Mouse (Mus musculus): ENCODE measurements around the gene Cpeb4. TPM values are rescaled to one million over a fixed set of nuclear protein-coding genes. Genes with fewer than 3 reads are reported as not detected.

Gene Cpeb4
- polyA plus RNA-seq, 1 experiment from 2014 or later = 14.8 TPM

- 81% methylated on average over 5 of the region's 5 CpGs for WGBS
- Histone ChIP-seq H3K4me2 (ENCODE audit: low read length) (no peak overlapping the region), H3K36me3 (ENCODE audit: control insufficient read depth, insufficient read depth, low read length) (no peaks in the 10 kb centered on the region), H3K4me1 (ENCODE audit: control insufficient read depth in 2 of 2, insufficient read depth in 2 of 2, low read length in 2 of 2) (peaks cover 8 to 21% of the 10 kb centered on the region in 2 experiments), H3K9ac (ENCODE audit: low read length) (no peak overlapping the region), H3K4me3 (ENCODE audit: control insufficient read depth in 1 of 2, insufficient read depth in 1 of 2, low read depth in 1 of 2, low read length in 2 of 2) (no peak overlapping the region), H3K9me3 (ENCODE audit: control insufficient read depth, low read length) (no peaks in the 10 kb centered on the region), H3K27me3 (ENCODE audit: control insufficient read depth, insufficient read depth, low read length) (no peaks in the 10 kb centered on the region), H3K27ac (replicated peaks in 1 of 2; ENCODE audit: control insufficient read depth in 1 of 2, insufficient read depth in 1 of 2, low read depth in 2 of 2, low read length in 2 of 2) (no peak overlapping the region)
- ATAC-seq (ENCODE audit: insufficient number of reproducible peaks, insufficient read depth, low FRiP score, low read depth) = no peak
Measured at GRCm38 (mm10) chr11:31831451-31831850, 40.6 kb upstream of the Cpeb4 start.

GRCm38 (mm10) chr11:31831983-31832382 lies 40.0 kb upstream of the Cpeb4 start:
- Histone ChIP-seq H3K4me2 (ENCODE audit: low read length) (no peak overlapping the region), H3K36me3 (ENCODE audit: control insufficient read depth, insufficient read depth, low read length) (no peaks in the 10 kb centered on the region), H3K9me3 (ENCODE audit: control insufficient read depth, low read length) (no peaks in the 10 kb centered on the region), H3K27me3 (ENCODE audit: control insufficient read depth, insufficient read depth, low read length) (no peaks in the 10 kb centered on the region), H3K4me1 (ENCODE audit: control insufficient read depth in 2 of 2, insufficient read depth in 2 of 2, low read length in 2 of 2) (peaks cover 8 to 21% of the 10 kb centered on the region in 2 experiments), H3K9ac (ENCODE audit: low read length) (no peak overlapping the region), H3K27ac (replicated peaks in 1 of 2; ENCODE audit: control insufficient read depth in 1 of 2, insufficient read depth in 1 of 2, low read depth in 2 of 2, low read length in 2 of 2) (no peak overlapping the region), H3K4me3 (ENCODE audit: control insufficient read depth in 1 of 2, insufficient read depth in 1 of 2, low read depth in 1 of 2, low read length in 2 of 2) (no peak overlapping the region)
- WGBS = 82% methylated on average over 5 of the region's 5 CpGs
- ATAC-seq (ENCODE audit: insufficient number of reproducible peaks, insufficient read depth, low FRiP score, low read depth) = no peak

DNA sequence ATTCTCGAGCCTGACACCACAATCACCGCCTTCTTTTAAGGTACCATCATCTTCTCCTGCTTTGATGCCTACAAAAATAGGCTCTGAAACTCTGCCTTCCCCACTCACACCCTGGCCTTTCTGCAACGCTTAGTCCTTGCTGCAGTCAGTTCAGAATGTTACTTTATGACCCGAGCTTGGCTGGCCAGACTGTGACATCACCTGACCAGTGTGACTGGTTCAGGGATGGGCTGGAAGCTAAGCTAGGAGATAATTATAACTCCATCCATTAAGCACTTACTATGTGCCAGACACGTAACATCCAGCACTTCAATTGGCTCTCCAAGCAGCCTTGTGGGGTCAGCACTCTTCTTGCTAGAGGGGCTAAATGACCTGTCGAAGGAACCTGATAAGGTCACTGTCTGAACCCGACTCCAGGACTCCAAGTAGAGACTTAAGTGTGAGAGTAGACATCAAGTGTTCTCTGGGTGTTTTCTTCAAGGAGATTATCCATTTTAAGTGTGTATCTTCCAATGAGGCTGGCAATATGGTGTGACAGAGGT lies 39.5 kb upstream of the Cpeb4 start:
- 55% methylated on average over 7 of the region's 7 CpGs for WGBS
- H3K9me3 ChIP-seq (ENCODE audit: control insufficient read depth, low read length) = no peaks in the 10 kb centered on the region
- no peak overlapping the region for H3K27ac ChIP-seq (replicated peaks in 1 of 2; ENCODE audit: control insufficient read depth in 1 of 2, insufficient read depth in 1 of 2, low read depth in 2 of 2, low read length in 2 of 2)
- no peak overlapping the region for H3K9ac ChIP-seq (ENCODE audit: low read length)
- no peak overlapping the region for H3K4me3 ChIP-seq (ENCODE audit: control insufficient read depth in 1 of 2, insufficient read depth in 1 of 2, low read depth in 1 of 2, low read length in 2 of 2)
- no peak for ATAC-seq (ENCODE audit: insufficient number of reproducible peaks, insufficient read depth, low FRiP score, low read depth)
- H3K4me1 ChIP-seq (ENCODE audit: control insufficient read depth in 2 of 2, insufficient read depth in 2 of 2, low read length in 2 of 2) = peaks cover 8 to 21% of the 10 kb centered on the region in 2 experiments
- H3K36me3 ChIP-seq (ENCODE audit: control insufficient read depth, insufficient read depth, low read length) = no peaks in the 10 kb centered on the region
- H3K4me2 ChIP-seq (ENCODE audit: low read length) = no peak overlapping the region
- H3K27me3 ChIP-seq (ENCODE audit: control insufficient read depth, insufficient read depth, low read length) = no peaks in the 10 kb centered on the region

GRCm38 (mm10) chr11:31833506-31833905 lies 38.5 kb upstream of the Cpeb4 start:
- Histone ChIP-seq H3K27ac (replicated peaks in 1 of 2; ENCODE audit: control insufficient read depth in 1 of 2, insufficient read depth in 1 of 2, low read depth in 2 of 2, low read length in 2 of 2) (no peak overlapping the region), H3K4me1 (ENCODE audit: control insufficient read depth in 2 of 2, insufficient read depth in 2 of 2, low read length in 2 of 2) (peaks cover 8 to 17% of the 10 kb centered on the region in 2 experiments), H3K27me3 (ENCODE audit: control insufficient read depth, insufficient read depth, low read length) (no peaks in the 10 kb centered on the region), H3K9ac (ENCODE audit: low read length) (no peak overlapping the region), H3K4me2 (ENCODE audit: low read length) (no peak overlapping the region), H3K9me3 (ENCODE audit: control insufficient read depth, low read length) (no peaks in the 10 kb centered on the region), H3K36me3 (ENCODE audit: control insufficient read depth, insufficient read depth, low read length) (no peaks in the 10 kb centered on the region), H3K4me3 (ENCODE audit: control insufficient read depth in 1 of 2, insufficient read depth in 1 of 2, low read depth in 1 of 2, low read length in 2 of 2) (no peak overlapping the region)
- no peak for ATAC-seq (ENCODE audit: insufficient number of reproducible peaks, insufficient read depth, low FRiP score, low read depth)
- WGBS = 48% methylated on average over 2 of the region's 2 CpGs

DNA sequence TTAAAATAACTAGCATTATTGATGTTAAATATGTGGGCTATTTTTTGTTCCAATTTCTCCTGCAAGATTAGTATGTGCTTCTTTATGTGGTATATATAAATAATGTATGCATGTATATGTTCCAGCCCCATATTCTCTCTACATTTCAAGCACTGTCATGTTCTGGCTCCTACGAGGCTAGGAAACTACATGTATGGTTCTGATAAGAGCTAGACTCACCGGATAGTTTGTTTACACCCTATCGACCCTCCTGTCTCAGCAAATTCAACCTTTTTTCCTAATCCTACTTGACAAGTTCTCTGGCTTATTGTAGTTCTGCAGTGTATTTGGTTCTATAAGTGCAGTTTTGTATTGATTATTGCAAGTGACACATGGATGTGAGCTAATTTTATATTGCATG lies 36.7 kb upstream of the Cpeb4 start:
- no peak for ATAC-seq (ENCODE audit: insufficient number of reproducible peaks, insufficient read depth, low FRiP score, low read depth)
- no peaks in the 10 kb centered on the region for H3K9me3 ChIP-seq (ENCODE audit: control insufficient read depth, low read length)
- no peak overlapping the region for H3K9ac ChIP-seq (ENCODE audit: low read length)
- peaks cover 17 to 28% of the 10 kb centered on the region in 2 experiments for H3K4me1 ChIP-seq (ENCODE audit: control insufficient read depth in 2 of 2, insufficient read depth in 2 of 2, low read length in 2 of 2)
- H3K36me3 ChIP-seq (ENCODE audit: control insufficient read depth, insufficient read depth, low read length) = no peaks in the 10 kb centered on the region
- WGBS = 73% methylated on average over 3 of the region's 3 CpGs
- H3K27me3 ChIP-seq (ENCODE audit: control insufficient read depth, insufficient read depth, low read length) = no peaks in the 10 kb centered on the region
- H3K27ac ChIP-seq (replicated peaks in 1 of 2; ENCODE audit: control insufficient read depth in 1 of 2, insufficient read depth in 1 of 2, low read depth in 2 of 2, low read length in 2 of 2) = no peak overlapping the region
- H3K4me2 ChIP-seq (ENCODE audit: low read length) = no peak overlapping the region
- H3K4me3 ChIP-seq (ENCODE audit: control insufficient read depth in 1 of 2, insufficient read depth in 1 of 2, low read depth in 1 of 2, low read length in 2 of 2) = no peak overlapping the region

DNA sequence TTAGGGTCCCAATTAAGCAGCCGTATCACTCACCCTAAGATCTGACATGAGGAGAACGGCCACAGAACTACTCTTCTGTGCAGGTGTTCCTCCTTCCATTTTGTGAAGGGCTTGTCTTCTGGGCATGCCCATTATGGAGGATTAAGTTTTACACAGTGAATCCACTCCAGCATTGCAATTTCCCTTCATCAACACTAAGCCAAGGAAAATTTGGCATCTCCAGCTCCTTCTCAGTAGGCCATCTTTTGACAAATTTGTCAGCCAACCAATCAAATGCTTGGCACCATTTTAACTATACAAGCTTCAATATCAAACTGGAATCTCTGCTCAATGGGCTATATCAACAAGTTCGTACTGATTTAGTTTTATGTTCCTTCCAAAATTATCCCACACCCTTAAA lies 34.8 kb upstream of the Cpeb4 start:
- Histone ChIP-seq H3K36me3 (ENCODE audit: control insufficient read depth, insufficient read depth, low read length) (no peaks in the 10 kb centered on the region), H3K27ac (replicated peaks in 1 of 2; ENCODE audit: control insufficient read depth in 1 of 2, insufficient read depth in 1 of 2, low read depth in 2 of 2, low read length in 2 of 2) (no peak overlapping the region), H3K9me3 (ENCODE audit: control insufficient read depth, low read length) (no peaks in the 10 kb centered on the region), H3K4me3 (ENCODE audit: control insufficient read depth in 1 of 2, insufficient read depth in 1 of 2, low read depth in 1 of 2, low read length in 2 of 2) (no peak overlapping the region), H3K4me2 (ENCODE audit: low read length) (no peak overlapping the region), H3K9ac (ENCODE audit: low read length) (no peak overlapping the region), H3K4me1 (ENCODE audit: control insufficient read depth in 2 of 2, insufficient read depth in 2 of 2, low read length in 2 of 2) (peaks cover 15 to 22% of the 10 kb centered on the region in 2 experiments), H3K27me3 (ENCODE audit: control insufficient read depth, insufficient read depth, low read length) (no peaks in the 10 kb centered on the region)
- ATAC-seq (ENCODE audit: insufficient number of reproducible peaks, insufficient read depth, low FRiP score, low read depth) = no peak
- WGBS = 88% methylated on average over 3 of the region's 3 CpGs

GRCm38 (mm10) chr11:31837753-31838152 lies 34.3 kb upstream of the Cpeb4 start:
- Histone ChIP-seq H3K4me2 (ENCODE audit: low read length) (no peak overlapping the region), H3K36me3 (ENCODE audit: control insufficient read depth, insufficient read depth, low read length) (no peaks in the 10 kb centered on the region), H3K4me3 (ENCODE audit: control insufficient read depth in 1 of 2, insufficient read depth in 1 of 2, low read depth in 1 of 2, low read length in 2 of 2) (no peak overlapping the region), H3K27me3 (ENCODE audit: control insufficient read depth, insufficient read depth, low read length) (no peaks in the 10 kb centered on the region), H3K9ac (ENCODE audit: low read length) (no peak overlapping the region), H3K4me1 (ENCODE audit: control insufficient read depth in 2 of 2, insufficient read depth in 2 of 2, low read length in 2 of 2) (peaks cover 13 to 22% of the 10 kb centered on the region in 2 experiments), H3K9me3 (ENCODE audit: control insufficient read depth, low read length) (no peaks in the 10 kb centered on the region), H3K27ac (replicated peaks in 1 of 2; ENCODE audit: control insufficient read depth in 1 of 2, insufficient read depth in 1 of 2, low read depth in 2 of 2, low read length in 2 of 2) (no peak overlapping the region)
- ATAC-seq (ENCODE audit: insufficient number of reproducible peaks, insufficient read depth, low FRiP score, low read depth) = no peak
- WGBS = 92% methylated on average over 4 of the region's 4 CpGs

- H3K27me3 ChIP-seq (ENCODE audit: control insufficient read depth, insufficient read depth, low read length) = no peaks in the 10 kb centered on the region
- no peaks in the 10 kb centered on the region for H3K36me3 ChIP-seq (ENCODE audit: control insufficient read depth, insufficient read depth, low read length)
- peak overlapping the region; percentile 1; the same call in 1 of the 2 replicates for H3K4me2 ChIP-seq (ENCODE audit: low read length)
- peak overlapping the region; percentile 62 to 76 for H3K27ac ChIP-seq (replicated peaks in 1 of 2; ENCODE audit: control insufficient read depth in 1 of 2, insufficient read depth in 1 of 2, low read depth in 2 of 2, low read length in 2 of 2)
- H3K9ac ChIP-seq (ENCODE audit: low read length) = no peak overlapping the region
- no peaks in the 10 kb centered on the region for H3K9me3 ChIP-seq (ENCODE audit: control insufficient read depth, low read length)
- H3K4me3 ChIP-seq (ENCODE audit: control insufficient read depth in 1 of 2, insufficient read depth in 1 of 2, low read depth in 1 of 2, low read length in 2 of 2) = no peak overlapping the region
- H3K4me1 ChIP-seq (ENCODE audit: control insufficient read depth in 2 of 2, insufficient read depth in 2 of 2, low read length in 2 of 2) = peaks cover 17 to 23% of the 10 kb centered on the region in 2 experiments
- peak; percentile 67; the same call in 1 of the 2 replicates for ATAC-seq (ENCODE audit: insufficient number of reproducible peaks, insufficient read depth, low FRiP score, low read depth)
- 27% methylated on average over 7 of the region's 7 CpGs for WGBS
Measured at GRCm38 (mm10) chr11:31838442-31839083, 33.4 kb upstream of the Cpeb4 start.

Data from heart, embryonic 14.5 days (tissue).